Mouse (Mus musculus): Measurements from ENCODE around the gene Ccnh. TPM values are rescaled to one million over a fixed set of nuclear protein-coding genes. Genes with fewer than 3 reads are reported as not detected.
A peak's percentile ranks its signal among the peaks of the same experiment; 100 is the strongest.
"Not testable (repeated sequence)": the region's sequence is repeated elsewhere in the genome, so short reads cannot be mapped to it uniquely, and the experiment has no call there.

Ccnh gene
- 10 to 100 TPM; 56.6 to 65.8 TPM for total RNA-seq (2021)
- long read RNA-seq, experiment 1, transcript Ccnh-201 (9 exons, 2,045 nt) = major isoform, 65 of 78 reads
- long read RNA-seq, experiment 1, partial matches to known transcripts = 1 of 78 reads
- long read RNA-seq, experiment 1, other reads (novel, unspliced or antisense) = 9 of 78 reads
- long read RNA-seq, experiment 2, transcript Ccnh-202 (9 exons, 1,055 nt) = minor isoform, 5 of 122 reads
- long read RNA-seq, experiment 2, transcript Ccnh-201 (9 exons, 2,045 nt) = major isoform, 98 of 122 reads
- long read RNA-seq, experiment 2, partial matches to known transcripts = 2 of 122 reads
- long read RNA-seq, experiment 2, other reads (novel, unspliced or antisense) = 16 of 122 reads

DNA sequence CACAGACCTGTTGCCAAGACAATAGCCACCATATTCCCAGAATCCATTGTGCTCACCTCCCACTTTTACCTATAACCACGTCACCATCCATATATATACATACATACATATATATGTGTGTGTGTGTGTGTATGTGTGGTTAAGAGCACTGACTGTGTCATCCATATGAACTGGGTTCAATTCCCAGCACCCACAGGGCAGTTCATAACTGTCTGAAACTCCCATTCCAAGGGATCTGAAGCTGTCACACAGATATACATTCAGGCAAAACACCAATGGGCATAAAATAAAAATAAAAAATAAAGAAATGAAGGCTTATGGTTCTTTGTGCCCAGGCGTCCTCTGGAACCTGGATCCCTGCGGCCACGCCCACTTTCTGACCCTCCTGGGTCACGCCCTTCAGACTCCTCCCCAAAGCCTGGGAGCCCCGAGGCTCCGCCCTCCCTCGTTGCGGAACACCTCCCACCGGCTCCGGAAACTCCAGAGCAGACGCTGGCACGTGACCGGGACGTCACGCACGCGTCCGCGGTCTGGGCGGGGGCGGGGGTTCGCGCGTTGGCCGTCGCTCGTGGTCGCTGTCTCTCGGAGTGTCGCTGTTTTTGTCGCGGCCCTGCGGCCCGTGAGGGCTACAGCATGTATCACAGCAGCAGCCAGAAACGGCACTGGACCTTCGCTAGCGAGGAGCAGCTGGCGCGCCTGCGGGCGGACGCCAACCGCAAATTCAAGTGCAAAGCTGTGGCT is at the start of gene Ccnh:
TSS of gene Ccnh (plus strand) at position 506 of the 741 bp plus-strand sequence.
- peak; percentile 90 to 91 for DNase-seq (ENCODE audit: low spot score in 2 of 2)

DNA sequence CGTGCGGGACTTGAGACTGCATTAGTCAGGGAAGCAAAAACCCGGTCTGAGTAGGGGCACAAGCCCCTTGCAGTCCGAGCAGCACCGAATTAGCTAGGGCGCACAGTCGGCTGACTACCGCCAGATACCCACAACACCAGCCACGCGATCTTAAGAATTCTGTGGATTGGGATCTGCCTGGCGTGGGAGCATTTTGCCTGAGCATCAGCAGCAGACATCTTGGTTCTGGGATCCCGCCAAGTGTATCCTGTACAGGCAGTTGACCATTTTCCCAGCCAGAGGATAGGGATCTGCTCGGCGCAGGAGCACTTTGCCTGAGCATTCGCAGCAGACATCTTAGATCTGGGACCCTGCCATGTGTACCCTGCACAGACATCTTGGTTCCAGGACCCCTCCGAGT is 45.8 kb upstream of the Ccnh start:
- DNase-seq (ENCODE audit: low spot score in 2 of 2) = not testable (repeated sequence)

DNA sequence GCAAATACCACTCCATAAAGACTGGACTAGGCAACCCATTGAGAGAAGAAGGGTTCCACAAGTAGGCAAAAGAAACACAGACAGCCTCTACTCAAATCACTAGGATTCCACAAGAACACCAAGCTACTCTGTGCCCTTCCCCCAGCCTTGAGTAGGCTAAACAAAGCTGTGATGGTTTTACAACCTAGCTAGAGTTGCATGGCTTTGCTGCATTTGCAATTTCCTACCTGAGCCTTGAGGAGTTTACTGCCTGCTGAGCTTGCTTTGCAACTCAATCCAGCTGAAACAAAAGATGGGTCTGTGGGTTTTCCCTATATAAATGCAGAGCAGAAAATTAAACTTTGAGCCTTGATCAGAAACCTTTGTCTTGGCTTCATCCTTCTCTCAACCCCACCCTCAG is 42.7 kb upstream of the Ccnh start:
- DNase-seq (ENCODE audit: low spot score in 2 of 2) = no peak

DNA sequence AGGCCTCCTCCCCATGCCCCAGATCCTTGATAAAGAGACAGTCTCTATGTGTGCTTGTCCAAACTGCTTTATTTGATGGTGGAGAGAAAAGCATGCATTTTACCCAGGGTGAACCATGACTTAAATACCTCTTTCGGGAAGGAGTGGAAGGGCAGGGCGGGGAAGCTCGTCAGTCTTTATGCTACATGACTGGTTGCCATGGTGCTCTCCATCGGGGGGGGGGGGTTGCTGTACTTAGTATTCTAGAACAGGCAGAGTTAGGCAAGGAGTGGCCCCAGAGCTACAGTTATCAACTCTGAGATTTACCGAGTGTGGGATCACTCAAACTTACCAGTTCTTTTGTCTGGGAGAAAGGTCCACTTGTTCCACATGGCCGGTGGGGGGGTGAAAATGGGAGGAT is 34.5 kb upstream of the Ccnh start:
- no peak for DNase-seq (ENCODE audit: low spot score in 2 of 2)

DNA sequence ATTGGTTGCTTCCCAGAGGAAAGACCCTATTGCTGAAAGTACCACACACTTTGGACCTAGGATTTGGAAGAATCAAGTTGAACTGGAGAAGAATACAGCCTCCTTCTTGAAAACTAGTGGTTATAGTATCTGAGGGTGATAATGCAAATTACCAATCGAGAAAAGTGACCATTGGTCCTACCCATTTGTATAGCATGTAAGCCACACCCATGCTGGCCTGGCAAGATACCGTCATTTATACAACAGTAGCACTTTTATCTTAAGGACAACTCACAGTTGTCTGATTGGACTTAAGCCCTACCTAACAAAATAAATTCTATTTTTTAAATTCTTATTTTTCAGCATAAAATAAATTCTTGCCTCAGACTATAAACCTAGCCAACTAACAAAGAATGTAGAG is 29.2 kb upstream of the Ccnh start:
- no peak for DNase-seq (ENCODE audit: low spot score in 2 of 2)

DNA sequence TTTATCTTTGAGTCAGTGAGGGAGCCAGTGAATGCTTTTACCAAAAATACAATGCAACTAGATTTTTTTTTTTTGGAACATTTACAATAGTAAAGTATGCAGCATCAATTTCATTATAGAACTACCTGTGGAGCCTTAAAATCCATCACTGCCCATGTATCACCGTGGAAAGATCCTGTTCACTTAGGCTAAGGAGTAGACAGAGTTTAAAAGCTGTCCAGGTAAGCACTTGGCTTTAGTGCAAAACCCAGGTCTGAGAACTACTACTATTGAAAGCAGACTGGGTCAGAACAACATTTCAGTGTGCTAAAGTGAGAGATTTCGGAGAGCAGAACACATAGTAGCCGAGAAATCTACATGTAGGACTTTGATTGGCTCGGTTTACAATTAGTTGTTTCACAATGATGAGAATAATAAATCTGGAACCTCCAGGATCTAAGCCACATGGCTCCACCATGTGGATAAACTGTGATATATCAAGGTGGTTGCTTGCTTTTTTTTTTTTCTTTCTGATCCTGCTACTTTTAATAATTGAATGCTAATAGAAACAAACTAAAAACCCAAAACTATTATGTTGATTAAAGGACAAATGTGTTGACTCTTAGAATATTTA is 24.6 kb upstream of the Ccnh start:
- DNase-seq (ENCODE audit: low spot score in 2 of 2) = peak; percentile 9 to 53

DNA sequence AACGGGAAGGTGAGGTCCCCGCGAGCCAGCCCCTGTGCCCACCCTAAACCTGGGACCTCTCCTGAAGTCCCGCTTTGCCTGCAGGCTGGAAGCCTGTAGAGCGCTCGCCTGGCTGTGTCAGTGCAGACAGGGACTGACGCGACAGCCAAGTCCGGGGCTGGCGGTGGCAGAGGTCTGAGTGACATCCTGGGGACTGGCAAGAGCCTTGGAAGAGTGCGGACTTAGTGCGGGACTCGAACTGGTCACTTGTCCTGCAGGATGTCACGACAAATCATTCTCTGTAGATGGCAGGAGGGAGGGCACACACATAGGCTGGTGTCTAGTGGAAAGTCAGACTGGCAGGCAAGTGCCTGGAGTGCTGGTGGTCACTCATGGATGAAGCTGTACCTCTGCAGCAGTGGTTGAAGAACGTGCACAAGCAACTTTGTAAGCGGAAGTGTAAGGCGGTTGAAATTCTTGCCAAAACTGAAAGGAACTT is 475 bp downstream of the Ccnh start:
- no peak for DNase-seq (ENCODE audit: low spot score in 2 of 2)

DNA sequence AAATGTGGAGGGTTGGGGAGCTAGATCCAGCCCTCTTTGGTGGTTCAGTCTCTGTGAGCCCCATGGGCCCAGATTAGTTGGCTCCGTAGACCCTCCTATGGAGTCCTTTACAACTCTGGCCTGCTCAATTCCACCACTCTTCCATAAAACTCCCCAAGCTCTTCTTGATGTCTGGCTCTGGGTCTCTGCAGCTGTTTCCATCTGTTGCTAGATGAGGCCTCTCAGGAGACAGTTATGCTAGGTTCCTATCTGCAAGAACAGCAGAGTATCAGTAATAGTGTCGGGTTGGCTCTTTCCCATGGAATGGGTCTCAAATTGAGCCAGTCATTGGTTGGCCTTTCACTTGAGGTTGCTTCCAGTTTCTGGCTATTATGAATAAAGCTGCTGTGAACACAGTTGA is 2.0 kb downstream of the Ccnh start:
- DNase-seq (ENCODE audit: low spot score in 2 of 2) = no peak

DNA sequence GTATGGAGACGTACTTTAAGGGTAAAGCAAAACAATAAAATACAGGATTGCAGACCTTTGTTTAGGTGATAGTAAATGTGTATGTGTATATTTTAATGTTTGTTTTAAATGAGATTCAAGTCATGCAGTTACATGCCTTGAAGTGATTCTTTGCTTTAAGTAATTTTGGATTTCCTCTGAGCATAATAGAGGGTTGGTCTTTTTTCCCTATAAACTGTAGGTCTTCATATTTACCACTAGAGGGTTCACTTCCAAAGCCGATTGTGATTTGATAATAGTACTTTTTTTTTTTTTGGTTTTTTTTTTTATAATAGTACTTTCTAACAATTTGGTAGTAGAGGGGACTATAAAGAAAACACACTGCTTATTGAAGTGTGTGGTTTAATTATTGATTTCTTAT is 18.3 kb downstream of the Ccnh start:
- DNase-seq (ENCODE audit: low spot score in 2 of 2) = no peak

DNA sequence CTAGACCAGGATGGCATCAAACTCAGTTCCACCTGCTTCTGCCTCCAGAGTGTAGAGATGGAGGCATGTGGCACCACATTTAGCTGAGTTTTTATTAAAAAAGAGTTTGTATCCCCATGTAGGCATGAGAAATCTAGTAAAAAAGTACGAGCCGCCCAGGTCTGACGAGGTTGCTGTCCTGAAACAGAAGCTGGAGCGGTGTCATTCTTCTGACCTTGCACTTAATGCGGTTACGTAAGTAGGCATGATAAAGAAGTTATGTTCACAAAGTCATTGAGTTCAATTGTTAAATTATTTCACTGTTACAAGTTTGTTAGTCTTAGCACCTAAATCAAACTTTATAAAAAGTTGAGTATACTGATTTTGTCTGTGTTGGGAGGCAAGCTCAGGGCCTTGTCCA is 19.4 kb downstream of the Ccnh start:
- DNase-seq (ENCODE audit: low spot score in 2 of 2) = no peak

DNA sequence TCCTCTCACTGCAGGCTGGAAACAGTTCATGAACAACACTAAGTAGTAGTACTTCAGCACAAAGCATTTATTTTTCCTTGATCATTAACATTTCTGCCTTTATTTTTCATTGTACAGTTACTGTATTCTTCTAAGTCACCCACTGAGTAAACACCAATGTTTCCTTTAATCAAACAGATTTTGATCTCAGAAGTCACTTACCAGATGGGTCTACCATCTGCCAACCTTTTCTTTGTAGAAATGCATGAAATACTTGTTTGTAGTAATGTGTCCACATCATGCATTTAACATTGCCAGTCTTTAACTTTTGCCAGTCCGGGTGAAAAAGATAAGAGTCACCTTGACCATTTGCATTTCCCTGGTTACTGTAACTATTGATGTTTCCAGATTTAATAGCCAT is 21.1 kb downstream of the Ccnh start:
- peak in 1 of 2 experiments; percentile 22 for DNase-seq (ENCODE audit: low spot score in 2 of 2)

DNA sequence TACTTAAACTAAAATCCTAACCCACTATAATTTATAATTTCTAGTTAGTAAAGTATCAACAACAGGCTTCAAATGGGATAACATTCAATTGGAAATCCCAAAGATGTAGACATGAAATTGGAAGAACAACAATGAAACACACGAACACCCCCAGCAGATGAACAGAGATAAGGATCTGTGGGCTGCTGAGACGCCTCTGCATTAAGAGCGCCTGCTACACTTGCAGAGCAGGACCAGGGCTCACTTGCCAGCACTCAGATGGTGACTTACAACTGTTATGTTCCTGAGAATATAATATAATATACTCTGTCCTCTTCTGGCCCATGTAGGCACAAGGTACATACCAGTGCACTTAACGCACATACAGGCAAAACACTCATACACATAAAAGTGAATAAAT is 29.4 kb downstream of the Ccnh start:
- DNase-seq (ENCODE audit: low spot score in 2 of 2) = peak in 1 of 2 experiments; percentile 17

DNA sequence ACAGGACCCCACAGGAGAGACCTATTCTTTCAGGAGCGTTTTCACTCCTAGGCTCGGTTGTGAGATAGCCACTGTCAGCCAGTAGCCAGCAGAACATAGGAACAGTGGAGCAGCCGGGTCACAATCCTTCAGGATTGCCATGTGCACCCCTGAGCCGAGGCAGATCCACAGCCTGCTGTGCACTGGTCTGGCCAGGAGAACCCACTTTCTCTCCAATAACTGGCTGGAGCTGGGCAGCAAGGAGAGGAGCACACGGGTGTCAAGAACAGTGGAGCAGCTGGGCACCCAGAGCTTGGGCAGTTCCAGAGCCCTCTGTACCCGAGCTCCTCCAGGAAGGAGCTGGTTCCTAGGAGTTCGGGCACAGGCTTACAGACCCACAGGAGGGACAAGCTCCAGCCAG is 49.6 kb downstream of the Ccnh start:
- no peak for DNase-seq (ENCODE audit: low spot score in 2 of 2)

Other genes starting within 250 kb of the Ccnh start
- 10 to 100 TPM; 66.7 to 68.6 TPM for gene Rasa1, start 99.7 kb downstream of the Ccnh start, total RNA-seq (2021)